Mouse (Mus musculus): ENCODE measurements around the gene R3hdm4. TPM values are rescaled to one million over a fixed set of nuclear protein-coding genes. Genes with fewer than 3 reads are reported as not detected.

R3hdm4 gene
- polyA plus RNA-seq, 1 experiment from 2014 or later, result 137 TPM

GRCm38 (mm10) chr10:79937775-79938526 lies 16.9 kb upstream of the R3hdm4 start:
- H3K4me3 ChIP-seq (replicated peaks), result no peak overlapping the region
- H3K9ac ChIP-seq, result no peak overlapping the region
- WGBS, result 71% methylated on average over 11 of the region's 11 CpGs
- H3K4me1 ChIP-seq, result peaks cover 40% of the 10 kb centered on the region
- H3K9me3 ChIP-seq, result no peaks in the 10 kb centered on the region
- no peak for ATAC-seq (ENCODE audit: insufficient read depth, low FRiP score, low read depth)
- H3K27ac ChIP-seq, result 0 out of 2 replicates have a peak overlapping the region, but pooled peaks have one; percentile 9
- no peaks in the 10 kb centered on the region for H3K27me3 ChIP-seq (replicated peaks)
- H3K36me3 ChIP-seq, result peaks cover 5% of the 10 kb centered on the region; the same call in 1 of the 2 replicates
- H3K4me2 ChIP-seq, result no peak overlapping the region

GRCm38 (mm10) chr10:79936911-79937441 lies 16.0 kb upstream of the R3hdm4 start:
- 54% methylated on average over 27 of the region's 27 CpGs for WGBS
- Histone ChIP-seq H3K9me3 (no peaks in the 10 kb centered on the region), H3K4me1 (peaks cover 47% of the 10 kb centered on the region), H3K36me3 (peaks cover 5% of the 10 kb centered on the region; the same call in 1 of the 2 replicates), H3K9ac (no peak overlapping the region), H3K4me2 (peak overlapping the region; percentile 26), H3K27ac (peak overlapping the region; percentile 63), H3K27me3 (replicated peaks) (no peaks in the 10 kb centered on the region), H3K4me3 (replicated peaks) (no peak overlapping the region)
- ATAC-seq (ENCODE audit: insufficient read depth, low FRiP score, low read depth), result peak; percentile 36; the same call in 1 of the 2 replicates

GRCm38 (mm10) chr10:79936284-79936910 lies 15.4 kb upstream of the R3hdm4 start:
- 59% methylated on average over 10 of the region's 10 CpGs for WGBS
- no peak overlapping the region for H3K9ac ChIP-seq
- H3K4me1 ChIP-seq, result peaks cover 53% of the 10 kb centered on the region

GRCm38 (mm10) chr10:79934794-79935569 lies 14.0 kb upstream of the R3hdm4 start:
- Histone ChIP-seq H3K27me3 (replicated peaks) (no peaks in the 10 kb centered on the region), H3K9ac (no peak overlapping the region), H3K4me2 (no peak overlapping the region), H3K9me3 (no peaks in the 10 kb centered on the region), H3K27ac (no peak overlapping the region), H3K4me1 (peaks cover 54% of the 10 kb centered on the region), H3K4me3 (replicated peaks) (no peak overlapping the region), H3K36me3 (peaks cover 8% of the 10 kb centered on the region; the same call in 1 of the 2 replicates)
- 82% methylated on average over 16 of the region's 16 CpGs for WGBS
- ATAC-seq (ENCODE audit: insufficient read depth, low FRiP score, low read depth), result no peak

More at GRCm38 (mm10) chr10:79936284-79936910, 15.4 kb upstream of the R3hdm4 start:
- no peak for ATAC-seq (ENCODE audit: insufficient read depth, low FRiP score, low read depth)
- H3K27me3 ChIP-seq (replicated peaks), result no peaks in the 10 kb centered on the region
- H3K36me3 ChIP-seq, result peaks cover 8% of the 10 kb centered on the region; the same call in 1 of the 2 replicates
- H3K9me3 ChIP-seq, result no peaks in the 10 kb centered on the region
- peak overlapping the region; percentile 63 for H3K27ac ChIP-seq
- H3K4me2 ChIP-seq, result peak overlapping the region; percentile 26
- no peak overlapping the region for H3K4me3 ChIP-seq (replicated peaks)

- Histone ChIP-seq H3K4me3 (replicated peaks) (no peak overlapping the region), H3K27ac (peak overlapping the region; percentile 62), H3K9ac (no peak overlapping the region), H3K9me3 (no peaks in the 10 kb centered on the region), H3K27me3 (replicated peaks) (no peaks in the 10 kb centered on the region), H3K4me2 (0 out of 2 replicates have a peak overlapping the region, but pooled peaks have one; percentile 4), H3K4me1 (peaks cover 58% of the 10 kb centered on the region), H3K36me3 (peaks cover 8% of the 10 kb centered on the region; the same call in 1 of the 2 replicates)
- WGBS, result 44% methylated on average over 13 of the region's 13 CpGs
- ATAC-seq (ENCODE audit: insufficient read depth, low FRiP score, low read depth), result no peak
Measured at GRCm38 (mm10) chr10:79934272-79934721, 13.3 kb upstream of the R3hdm4 start.

- peaks cover 8% of the 10 kb centered on the region; the same call in 1 of the 2 replicates for H3K36me3 ChIP-seq
Measured at GRCm38 (mm10) chr10:79933861-79934260, 12.9 kb upstream of the R3hdm4 start.

GRCm38 (mm10) chr10:79933145-79933679 lies 12.2 kb upstream of the R3hdm4 start:
- ATAC-seq (ENCODE audit: insufficient read depth, low FRiP score, low read depth), result no peak
- Histone ChIP-seq H3K27me3 (replicated peaks) (no peaks in the 10 kb centered on the region), H3K4me2 (peak overlapping the region; percentile 2; the same call in 1 of the 2 replicates), H3K27ac (peak overlapping the region; percentile 62; the same call in 1 of the 2 replicates), H3K36me3 (peaks cover 8% of the 10 kb centered on the region; the same call in 1 of the 2 replicates), H3K4me3 (replicated peaks) (no peak overlapping the region), H3K4me1 (peaks cover 64% of the 10 kb centered on the region), H3K9ac (no peak overlapping the region), H3K9me3 (no peaks in the 10 kb centered on the region)
- WGBS, result 54% methylated on average over 9 of the region's 9 CpGs

More at GRCm38 (mm10) chr10:79933861-79934260, 12.9 kb upstream of the R3hdm4 start:
- no peak for ATAC-seq (ENCODE audit: insufficient read depth, low FRiP score, low read depth)
- H3K4me2 ChIP-seq, result 0 out of 2 replicates have a peak overlapping the region, but pooled peaks have one; percentile 4
- 74% methylated on average over 6 of the region's 6 CpGs for WGBS
- H3K27ac ChIP-seq, result peak overlapping the region; percentile 62
- H3K9me3 ChIP-seq, result no peaks in the 10 kb centered on the region
- H3K4me1 ChIP-seq, result peaks cover 62% of the 10 kb centered on the region
- H3K9ac ChIP-seq, result no peak overlapping the region
- H3K4me3 ChIP-seq (replicated peaks), result no peak overlapping the region
- no peaks in the 10 kb centered on the region for H3K27me3 ChIP-seq (replicated peaks)

GRCm38 (mm10) chr10:79932736-79933135 lies 11.7 kb upstream of the R3hdm4 start:
- no peak overlapping the region for H3K9ac ChIP-seq
- peaks cover 63% of the 10 kb centered on the region for H3K4me1 ChIP-seq

GRCm38 (mm10) chr10:79931797-79932196 lies 10.8 kb upstream of the R3hdm4 start:
- H3K36me3 ChIP-seq, result peaks cover 8% of the 10 kb centered on the region; the same call in 1 of the 2 replicates
- H3K4me2 ChIP-seq, result no peak overlapping the region
- 77% methylated on average over 9 of the region's 9 CpGs for WGBS
- peaks cover 53% of the 10 kb centered on the region for H3K4me1 ChIP-seq
- H3K4me3 ChIP-seq (replicated peaks), result no peak overlapping the region
- no peak overlapping the region for H3K9ac ChIP-seq
- no peak for ATAC-seq (ENCODE audit: insufficient read depth, low FRiP score, low read depth)
- peak overlapping the region; percentile 62; the same call in 1 of the 2 replicates for H3K27ac ChIP-seq
- no peaks in the 10 kb centered on the region for H3K27me3 ChIP-seq (replicated peaks)
- H3K9me3 ChIP-seq, result no peaks in the 10 kb centered on the region

More at GRCm38 (mm10) chr10:79932736-79933135, 11.7 kb upstream of the R3hdm4 start:
- Histone ChIP-seq H3K4me3 (replicated peaks) (no peak overlapping the region), H3K9me3 (no peaks in the 10 kb centered on the region), H3K27ac (peak overlapping the region; percentile 62; the same call in 1 of the 2 replicates), H3K36me3 (peaks cover 8% of the 10 kb centered on the region; the same call in 1 of the 2 replicates), H3K27me3 (replicated peaks) (no peaks in the 10 kb centered on the region), H3K4me2 (peak overlapping the region; percentile 2; the same call in 1 of the 2 replicates)
- no peak for ATAC-seq (ENCODE audit: insufficient read depth, low FRiP score, low read depth)
- WGBS, result 24% methylated on average over 8 of the region's 8 CpGs

- Histone ChIP-seq H3K36me3 (peaks cover 8% of the 10 kb centered on the region; the same call in 1 of the 2 replicates), H3K27ac (no peak overlapping the region), H3K27me3 (replicated peaks) (no peaks in the 10 kb centered on the region), H3K4me2 (no peak overlapping the region), H3K9me3 (no peaks in the 10 kb centered on the region), H3K4me3 (replicated peaks) (no peak overlapping the region), H3K9ac (no peak overlapping the region), H3K4me1 (peaks cover 48% of the 10 kb centered on the region)
- ATAC-seq (ENCODE audit: insufficient read depth, low FRiP score, low read depth), result no peak
- 93% methylated on average over 16 of the region's 16 CpGs for WGBS
Measured at GRCm38 (mm10) chr10:79930826-79931186, 9.8 kb upstream of the R3hdm4 start.

Data from stomach, embryonic 15.5 days (tissue).